Mouse (Mus musculus): ENCODE data around the gene Haao. TPM values are rescaled to one million over a fixed set of nuclear protein-coding genes. Genes with fewer than 3 reads are reported as not detected.

The Haao gene
- total RNA-seq (2022) = under 1 TPM in 1 of 4 experiments, not detected in 3; 0.56 TPM

DNA sequence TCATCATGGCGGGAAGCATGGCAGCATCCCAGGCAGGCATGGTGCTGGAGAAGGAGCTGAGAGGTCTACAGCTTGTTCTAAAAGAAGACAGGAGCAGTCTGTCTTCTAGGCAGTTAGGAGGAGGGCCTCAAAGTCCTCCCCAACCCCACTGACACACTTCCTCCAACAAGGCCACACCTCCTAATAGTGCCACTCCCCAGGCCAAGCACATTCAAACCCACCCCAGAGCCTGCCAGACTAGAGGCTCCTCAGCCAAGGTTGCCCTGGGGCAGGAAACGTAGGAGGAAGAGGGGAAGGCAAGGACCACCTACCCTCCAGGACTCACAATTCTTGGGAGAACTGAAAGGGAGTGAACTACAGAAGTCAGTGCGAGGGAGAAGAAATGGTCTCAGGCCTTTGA lies at the start of gene Haao:
Haao (minus strand) TSS at position 149 of the 400 bp plus-strand sequence.
- DNase-seq (ENCODE audit: low spot score) = no peak

DNA sequence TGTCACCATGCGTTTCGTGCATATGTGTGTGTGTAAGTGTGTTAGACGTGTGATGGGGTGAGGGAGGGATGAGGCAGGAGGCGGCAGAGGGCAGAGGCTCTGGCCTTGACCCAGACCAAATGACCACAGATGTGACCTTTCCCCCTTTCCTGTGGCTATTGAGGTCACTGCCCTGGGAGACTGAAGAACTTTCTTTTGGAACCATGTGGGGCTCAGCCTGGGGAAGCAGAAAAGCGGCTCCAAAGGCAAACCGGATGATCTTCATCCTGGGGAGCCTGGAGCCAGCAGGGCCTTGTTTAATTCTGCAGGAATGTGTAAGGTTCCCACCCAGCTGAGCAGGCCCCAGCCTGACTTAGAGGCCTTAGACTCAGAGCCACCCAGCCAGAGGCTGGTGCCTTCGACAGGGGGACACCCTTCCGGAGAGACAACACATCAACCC lies 49.6 kb upstream of the Haao start:
- DNase-seq (ENCODE audit: low spot score) = no peak

DNA sequence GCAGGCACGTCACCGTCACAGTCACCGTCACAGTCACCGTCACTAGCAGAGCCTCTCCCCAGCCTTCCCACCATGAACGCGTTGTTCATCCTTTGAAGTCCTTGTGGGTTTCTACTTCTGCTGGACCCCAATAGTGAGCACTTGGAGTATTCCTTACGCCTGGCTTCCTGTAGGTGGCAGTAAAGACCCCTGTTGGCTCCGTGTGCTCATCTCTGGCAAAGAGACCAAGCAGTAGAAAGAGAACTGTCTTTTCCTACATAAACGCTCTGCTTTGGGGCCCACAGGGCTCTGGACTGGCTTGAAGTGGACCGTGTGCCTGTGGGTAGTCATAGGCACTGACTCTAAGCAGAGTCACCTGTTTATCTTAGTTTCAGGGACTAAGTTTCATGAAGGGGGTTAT lies 49.0 kb upstream of the Haao start:
- DNase-seq (ENCODE audit: low spot score) = no peak

DNA sequence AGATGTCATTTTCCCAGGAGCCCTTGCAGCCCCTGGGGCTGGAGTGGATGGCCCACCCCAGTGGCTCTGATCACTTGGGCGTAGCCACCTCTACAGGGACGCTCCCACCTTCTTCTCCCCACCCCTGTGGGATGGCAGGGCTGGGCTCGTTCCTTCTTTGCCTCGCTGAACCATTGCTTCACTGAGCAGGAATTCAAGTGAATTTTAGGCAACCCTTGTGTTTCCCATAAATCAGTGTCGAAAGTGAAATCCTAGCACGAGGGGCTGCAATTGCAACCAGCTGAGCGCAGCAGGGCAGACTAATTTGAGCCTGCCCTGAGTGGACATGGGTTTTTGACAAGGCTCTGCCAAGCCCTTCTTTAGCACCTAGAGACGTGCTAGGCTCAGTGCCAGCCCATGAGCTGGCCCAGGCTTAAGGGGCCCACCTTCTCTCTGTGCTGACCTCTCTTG lies 47.6 kb upstream of the Haao start:
- peak; percentile 44 for DNase-seq (ENCODE audit: low spot score)

DNA sequence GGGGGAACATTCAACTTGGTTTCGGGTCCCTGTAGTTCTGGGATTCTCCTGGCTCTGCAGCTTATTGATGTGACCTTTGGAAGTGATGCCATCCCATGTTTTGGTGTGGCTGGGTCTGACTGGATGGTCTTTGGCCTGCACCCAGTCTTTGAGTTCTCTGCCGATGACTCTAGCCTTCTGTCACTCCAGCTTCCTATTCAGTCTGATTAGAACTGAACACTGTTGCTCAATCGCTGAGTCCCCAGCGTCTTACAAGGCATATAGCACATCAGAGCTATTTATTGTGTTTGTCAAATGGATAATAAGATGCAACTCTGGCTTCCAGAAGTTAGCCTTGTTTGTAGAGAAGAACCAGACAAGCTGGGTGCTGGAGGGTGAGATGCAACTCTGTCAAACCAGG lies 45.4 kb upstream of the Haao start:
- no peak for DNase-seq (ENCODE audit: low spot score)

DNA sequence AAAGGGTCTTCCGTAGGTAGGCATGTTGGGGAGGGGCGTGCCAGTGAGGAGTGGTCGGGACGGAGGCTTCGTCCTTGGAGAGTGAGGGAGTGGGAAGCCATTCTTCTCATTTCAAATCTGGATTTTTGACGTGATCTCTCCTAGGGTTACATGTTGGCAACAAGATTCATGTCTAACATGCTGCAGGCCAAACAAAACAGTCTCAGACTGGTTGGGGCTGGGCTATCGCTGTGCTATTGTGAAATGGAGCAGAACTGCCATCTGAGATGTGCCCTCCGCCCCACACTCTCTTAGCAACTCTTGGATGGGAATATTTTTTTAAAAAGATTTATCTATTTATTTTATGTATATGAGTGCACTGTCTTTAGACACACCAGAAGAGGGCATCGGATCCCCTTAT lies 44.1 kb upstream of the Haao start:
- DNase-seq (ENCODE audit: low spot score) = no peak

DNA sequence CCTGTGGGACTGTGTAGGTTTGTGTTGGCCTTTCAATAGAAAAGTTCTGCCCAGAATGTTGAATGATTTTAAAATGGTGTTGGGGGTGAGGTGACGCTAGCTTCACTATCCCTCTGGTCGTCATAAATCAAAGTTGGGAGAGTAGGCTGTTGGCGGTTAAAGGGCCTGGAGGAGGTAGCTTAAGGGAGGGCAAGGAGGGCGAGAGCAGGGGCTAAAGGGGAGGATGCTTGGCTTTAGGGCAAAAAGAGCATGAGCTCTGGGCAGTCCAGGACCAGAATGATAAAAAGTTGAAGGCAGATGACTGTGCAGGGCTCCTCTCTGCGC lies 42.6 kb upstream of the Haao start:
- no peak for DNase-seq (ENCODE audit: low spot score)

DNA sequence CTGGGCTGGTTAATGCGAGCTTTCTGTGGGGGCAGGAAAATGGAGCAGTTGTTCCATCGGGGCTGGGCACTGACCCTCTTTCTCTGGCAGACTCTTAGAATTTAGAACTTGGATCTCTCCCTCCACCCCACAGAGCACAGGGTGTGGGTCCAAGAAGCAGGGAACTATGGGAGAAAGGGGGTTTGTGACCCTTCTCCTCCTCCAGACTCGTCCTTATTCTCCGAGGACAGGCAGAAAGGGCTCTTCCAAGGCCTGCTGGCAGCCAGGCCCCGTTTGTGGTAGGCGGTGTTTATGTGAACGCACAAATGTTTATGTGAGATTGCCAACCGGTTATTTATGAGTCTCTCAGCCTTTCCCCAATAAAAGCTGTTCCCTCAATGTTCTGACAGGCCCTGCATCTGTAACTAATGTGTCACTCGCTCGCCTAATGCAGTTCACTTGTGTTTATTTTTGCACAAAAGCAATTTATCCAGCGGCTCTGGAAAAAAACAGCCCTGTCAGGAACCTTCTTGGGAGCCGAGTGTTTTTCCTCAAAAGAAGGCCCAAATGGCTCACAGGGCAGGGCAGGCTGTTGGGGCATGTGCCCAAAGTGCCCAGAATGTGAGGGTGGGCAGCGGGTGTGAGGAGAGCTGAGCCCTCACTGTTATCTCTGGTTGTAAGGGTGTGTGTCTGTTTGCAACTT lies 42.1 kb upstream of the Haao start:
- DNase-seq (ENCODE audit: low spot score) = no peak

DNA sequence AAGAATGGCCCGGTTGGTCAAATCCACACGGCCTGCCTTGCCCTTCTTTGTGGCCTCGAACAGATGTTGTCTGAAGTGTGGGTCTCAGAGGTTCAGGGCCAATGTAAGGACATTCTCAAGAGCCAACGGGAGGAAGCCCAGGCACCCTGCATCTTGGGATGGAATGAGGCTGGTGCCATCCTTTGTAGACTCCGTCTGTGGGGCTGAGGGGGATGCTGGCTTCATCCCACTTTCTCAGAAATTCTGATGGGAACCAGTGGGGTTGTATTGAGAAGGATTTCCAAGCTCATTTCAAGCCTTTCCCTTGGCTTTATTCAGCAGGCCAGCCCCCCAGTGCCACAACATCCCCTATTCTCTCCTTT lies 41.5 kb upstream of the Haao start:
- no peak for DNase-seq (ENCODE audit: low spot score)

DNA sequence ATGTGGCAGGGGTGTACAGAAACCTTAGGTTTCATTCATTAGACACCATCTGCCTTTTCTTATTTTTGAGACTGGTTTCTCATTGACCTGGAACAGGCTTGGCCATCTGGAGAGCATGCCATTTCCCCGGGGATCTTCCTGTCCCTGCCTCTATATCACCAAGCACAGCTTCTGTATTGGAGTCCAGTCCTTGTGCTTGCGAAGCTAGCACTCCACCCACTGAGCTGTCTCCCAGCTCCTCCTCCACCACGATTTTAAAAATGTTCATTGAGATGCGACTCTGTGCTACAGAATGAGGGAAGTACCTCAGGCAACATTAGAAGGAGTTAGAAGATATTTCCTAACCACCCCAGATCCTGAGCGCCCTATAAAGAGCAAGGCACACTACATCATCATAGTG lies 39.5 kb upstream of the Haao start:
- no peak for DNase-seq (ENCODE audit: low spot score)

DNA sequence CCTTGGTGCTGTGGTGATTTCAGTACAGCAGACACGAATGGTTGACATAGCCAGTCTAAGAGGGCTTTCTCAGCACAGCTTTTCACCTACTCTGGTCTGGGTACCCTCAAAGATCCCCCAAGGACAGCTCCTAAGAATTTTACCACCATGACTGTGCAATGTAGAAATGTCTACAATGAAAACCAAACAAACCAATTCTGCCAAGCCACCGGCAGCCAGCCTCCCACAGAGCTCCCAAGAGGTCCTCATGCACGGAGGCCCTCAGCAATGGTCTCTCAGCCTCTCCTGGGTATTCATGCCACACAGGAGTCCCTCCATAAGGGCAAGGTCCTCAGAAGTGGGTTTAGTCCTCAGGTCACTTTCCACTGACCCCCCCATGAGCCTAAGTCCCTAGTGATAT lies 38.6 kb upstream of the Haao start:
- no peak for DNase-seq (ENCODE audit: low spot score)

DNA sequence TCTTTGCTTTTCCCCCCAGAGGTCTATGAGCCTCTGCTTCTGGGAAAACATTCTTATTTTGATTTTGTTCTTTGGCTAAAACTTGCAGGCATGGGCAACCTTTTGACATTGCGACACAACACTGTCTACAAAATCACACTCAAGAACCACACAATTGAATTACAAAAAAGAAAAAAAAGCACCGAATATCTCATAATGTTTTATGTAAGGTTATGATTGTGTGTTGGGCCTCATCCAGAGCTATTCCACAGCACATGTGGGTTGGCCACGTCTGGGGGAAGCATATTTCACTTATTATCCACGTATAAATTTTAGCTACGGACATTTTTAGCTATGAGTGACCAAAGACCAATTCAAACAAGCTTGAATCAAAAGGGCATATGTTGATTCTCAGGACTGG lies 38.0 kb upstream of the Haao start:
- no peak for DNase-seq (ENCODE audit: low spot score)

DNA sequence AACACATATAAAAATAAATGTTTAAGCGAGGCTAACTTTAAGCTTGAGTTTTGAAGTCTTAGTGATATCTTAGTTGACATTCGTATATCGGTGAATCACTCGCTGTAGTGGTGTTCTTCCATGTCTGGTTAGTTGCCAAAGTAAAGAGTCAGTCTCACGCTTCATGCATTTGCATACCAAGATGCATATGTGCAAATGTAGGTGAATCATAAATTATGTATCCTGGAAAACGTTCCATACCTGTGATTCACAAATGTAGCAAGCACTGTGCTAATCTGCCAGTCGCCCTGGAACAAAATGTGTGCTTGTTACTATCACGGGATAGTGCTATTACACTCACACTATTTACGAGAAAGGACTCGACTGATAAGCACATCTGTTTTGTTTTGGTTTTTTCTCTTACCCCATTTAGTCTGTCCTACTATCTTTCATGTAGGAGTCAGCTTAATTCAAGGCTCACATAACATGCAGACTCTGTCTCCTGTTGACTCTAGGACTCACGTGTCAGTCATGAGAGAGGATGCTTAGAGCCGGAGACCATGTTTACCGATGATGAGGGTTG lies 37.3 kb upstream of the Haao start:
- no peak for DNase-seq (ENCODE audit: low spot score)

DNA sequence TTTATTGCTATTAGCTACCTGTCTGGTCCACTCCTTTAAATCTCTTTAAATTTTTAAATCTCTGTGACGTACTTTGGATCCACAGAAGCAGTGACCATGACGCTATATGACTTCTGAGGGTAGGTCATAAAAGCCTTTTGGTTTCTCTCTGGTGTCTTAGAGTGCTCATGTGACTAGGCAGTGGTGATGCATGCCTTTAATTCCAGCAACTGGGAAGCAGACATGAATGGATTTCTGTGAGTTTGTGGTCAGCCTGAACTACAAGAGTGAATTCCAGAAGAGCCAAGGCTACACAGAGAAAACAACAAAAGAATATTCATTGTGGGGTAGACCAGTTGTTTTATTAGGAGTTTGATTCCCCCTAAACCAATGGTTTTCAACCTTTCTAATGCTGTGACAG lies 35.0 kb upstream of the Haao start:
- DNase-seq (ENCODE audit: low spot score) = no peak

DNA sequence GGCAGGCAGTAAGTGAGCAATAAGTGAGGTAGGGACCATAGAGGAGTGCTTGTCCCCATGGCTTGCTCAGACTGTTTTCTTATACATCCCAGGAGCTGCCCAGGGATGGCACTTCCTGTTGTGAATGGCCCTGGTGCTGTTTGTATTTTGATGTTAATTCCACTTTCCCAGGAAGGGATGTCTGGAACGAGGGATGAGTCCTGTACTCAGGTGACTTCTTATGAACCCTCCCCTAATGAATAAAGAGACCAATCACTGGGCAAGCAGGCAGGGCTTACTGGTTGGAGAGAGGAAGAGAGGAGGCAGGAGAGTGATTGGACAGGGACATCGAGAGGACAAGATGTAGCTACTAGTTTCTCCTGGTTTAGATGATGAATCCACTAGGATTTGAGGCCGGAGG lies 33.3 kb upstream of the Haao start:
- DNase-seq (ENCODE audit: low spot score) = no peak

DNA sequence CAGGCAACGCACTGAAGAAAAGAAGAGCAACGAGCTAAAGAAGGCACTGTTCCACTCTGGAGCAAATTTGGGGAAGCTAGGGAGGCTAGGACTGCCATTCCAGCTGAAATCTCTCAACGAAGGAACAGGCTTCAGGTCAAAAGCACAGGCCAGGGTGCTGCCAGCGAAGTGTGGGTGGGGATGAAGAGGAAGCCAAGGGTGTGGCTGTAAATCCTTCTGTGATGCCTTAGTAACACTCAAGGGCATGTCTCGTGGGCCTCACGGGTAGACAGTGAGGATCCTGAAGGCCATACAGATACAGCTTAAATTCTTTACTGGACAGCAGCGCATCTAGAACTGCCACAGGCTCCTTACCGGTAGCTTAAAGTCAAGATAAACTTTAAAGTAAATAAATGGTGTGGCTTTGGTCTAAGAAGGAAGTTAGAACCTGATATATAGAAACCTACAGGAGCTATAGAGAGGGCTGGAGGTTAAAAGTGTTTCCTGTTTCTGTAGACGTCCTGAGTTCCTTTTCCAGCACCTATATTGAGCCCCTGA lies 32.5 kb upstream of the Haao start:
- DNase-seq (ENCODE audit: low spot score) = no peak

DNA sequence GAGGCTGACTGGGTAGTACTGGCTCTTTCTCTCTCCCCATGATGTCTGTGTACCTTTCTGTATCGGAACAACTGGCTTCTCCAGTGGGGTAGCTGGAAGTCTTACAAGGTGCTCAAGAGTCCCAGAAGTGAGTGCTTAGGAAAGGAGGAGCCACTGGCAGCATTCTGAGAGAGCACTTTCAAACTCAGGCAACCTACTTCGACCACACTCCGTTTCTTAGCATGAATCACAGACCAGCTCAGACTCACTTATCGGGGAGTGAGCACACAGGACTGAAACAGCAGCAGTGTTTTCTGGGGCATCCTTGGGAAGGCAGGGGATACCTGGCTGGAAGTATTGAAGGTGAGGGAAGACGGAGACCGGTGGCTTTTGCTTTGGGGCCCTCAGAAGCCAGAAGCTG lies 31.9 kb upstream of the Haao start:
- DNase-seq (ENCODE audit: low spot score) = no peak

DNA sequence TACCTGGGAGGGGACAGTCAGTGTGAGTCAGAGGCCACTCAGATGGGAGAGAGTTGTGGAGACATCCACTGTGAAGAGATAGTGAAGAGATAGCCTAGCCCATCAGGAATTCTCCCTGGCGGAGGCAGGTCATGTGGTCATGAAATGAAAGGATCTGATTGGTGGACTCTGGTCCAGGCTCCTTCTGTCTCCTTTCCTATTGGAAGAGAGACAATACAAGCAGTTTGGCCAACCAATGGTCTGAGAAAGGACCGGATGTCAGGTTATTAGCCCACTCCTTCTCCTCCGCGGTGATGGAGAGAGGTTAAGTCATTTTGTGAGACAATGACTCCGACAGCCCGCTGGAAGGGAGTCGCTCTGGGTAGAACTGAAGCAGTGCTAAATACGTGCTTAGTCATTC lies 26.8 kb upstream of the Haao start:
- DNase-seq (ENCODE audit: low spot score) = no peak

DNA sequence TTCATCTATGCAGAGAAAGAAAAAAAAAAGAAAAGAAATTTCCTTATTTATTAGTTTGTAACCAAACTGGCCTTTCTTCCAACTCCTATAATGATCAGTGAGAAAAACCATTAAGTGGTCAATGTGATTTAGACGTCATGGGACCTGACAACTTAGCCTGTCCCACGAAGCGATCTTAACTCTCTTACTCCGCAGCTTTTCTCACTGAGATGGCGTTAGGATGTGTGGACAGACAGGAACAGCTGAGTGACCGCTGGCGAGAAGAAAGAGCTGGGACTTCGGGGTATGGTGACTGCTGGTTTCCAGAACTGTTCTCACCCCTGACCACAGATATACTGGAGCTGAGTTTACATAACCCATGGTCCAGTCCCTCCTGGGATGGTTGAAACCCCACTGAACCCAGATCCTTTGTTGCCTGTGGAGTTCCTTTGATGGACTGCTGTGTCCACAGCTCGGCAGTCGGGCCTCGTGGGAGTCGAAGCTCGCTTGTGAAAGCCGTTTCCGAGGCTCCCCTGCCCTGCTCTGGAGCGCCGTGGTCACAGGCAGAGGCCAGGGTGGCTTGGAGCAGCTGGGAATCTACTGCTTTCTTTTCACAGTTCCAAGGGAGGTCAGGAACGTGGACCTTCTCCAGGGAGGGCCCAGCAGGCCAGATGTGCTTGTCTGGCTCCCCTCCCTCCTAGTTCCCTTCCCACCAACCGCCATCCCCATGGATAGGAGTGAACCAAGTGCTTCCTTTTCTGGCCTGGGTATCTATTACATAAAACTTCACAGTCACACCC lies 25.8 kb upstream of the Haao start:
- peak; percentile 81 for DNase-seq (ENCODE audit: low spot score)

DNA sequence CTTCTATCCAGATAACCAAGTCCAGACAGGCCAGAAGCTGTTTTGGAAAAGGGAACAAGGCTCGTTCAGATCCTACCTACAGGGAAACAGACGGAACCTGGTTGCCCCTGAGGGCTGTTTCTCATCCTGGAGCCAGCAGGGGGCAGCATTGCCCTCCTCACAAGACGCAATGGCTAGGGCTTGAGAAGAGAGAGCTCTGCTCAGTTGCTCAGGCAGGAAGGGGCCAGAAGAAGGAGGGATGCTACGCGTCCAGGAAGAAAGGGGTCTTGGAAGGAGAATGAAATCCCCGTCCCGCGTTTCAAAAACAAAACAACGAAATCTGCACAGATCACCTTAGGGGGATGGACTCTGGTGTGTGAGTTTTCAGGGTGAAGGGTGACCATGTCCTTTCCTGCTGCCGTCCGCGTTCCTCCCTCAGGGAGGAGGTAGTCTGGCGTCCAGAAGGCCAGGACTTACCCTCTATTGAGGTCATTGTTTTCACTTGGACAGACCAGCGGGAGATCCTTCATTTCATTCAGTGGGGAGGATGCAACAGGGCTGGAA lies 25.1 kb upstream of the Haao start:
- DNase-seq (ENCODE audit: low spot score) = peak; percentile 83

DNA sequence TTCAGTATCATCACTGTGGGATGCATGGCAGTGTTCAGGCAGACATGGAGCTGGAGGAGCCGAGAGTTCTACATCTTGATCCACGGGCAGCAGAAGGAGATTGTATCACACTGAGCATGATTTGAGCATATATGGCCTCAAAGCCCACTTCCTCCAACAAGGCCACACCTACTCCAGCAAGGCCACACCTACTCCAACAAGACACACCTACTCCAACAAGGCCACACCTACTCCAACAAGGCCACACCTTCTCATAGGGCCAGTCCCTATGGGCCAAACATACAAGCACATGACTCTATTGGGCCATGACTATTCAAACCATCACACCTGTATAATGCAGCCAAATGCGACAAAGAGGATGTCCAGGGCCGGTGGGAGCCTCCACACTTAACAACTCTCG lies 23.6 kb upstream of the Haao start:
- no peak for DNase-seq (ENCODE audit: low spot score)

DNA sequence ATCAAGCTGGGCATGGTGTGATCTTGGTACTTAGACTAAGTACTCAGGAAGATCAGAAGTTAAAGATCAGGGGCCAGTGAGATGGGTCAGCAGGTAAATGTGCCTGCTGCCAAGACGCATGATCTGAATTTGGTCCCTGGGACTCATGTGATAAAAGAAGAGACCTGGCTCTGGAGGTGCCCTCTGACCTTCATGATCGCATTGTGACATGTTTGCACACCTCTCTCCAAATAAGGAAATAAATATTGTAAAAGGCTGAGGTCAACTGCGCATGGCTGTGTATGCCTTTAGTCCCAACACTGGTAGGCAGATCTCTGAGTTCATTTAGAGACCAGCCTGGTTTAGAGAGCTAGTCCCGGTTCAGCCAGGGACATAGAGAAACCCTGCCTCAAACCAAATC lies 22.6 kb upstream of the Haao start:
- no peak for DNase-seq (ENCODE audit: low spot score)

DNA sequence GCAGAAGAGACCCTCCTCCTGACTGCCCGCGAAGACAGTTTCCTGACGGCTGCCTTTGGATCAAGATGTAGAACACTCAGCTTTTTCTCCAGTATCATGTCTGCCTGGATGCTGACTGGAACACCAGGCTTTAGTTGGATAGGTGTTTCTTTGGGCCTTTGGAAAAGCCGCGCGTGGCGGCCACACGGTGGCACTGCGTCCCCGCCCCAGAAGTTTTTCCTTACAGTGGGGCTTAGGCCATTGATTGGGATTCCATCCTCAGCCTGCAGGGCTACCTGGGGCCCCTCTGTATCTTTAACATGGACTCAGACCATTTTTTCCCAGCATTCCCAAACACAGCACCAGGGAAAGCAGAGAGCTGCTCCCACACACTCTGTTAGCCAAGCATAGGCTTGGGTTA lies 18.8 kb upstream of the Haao start:
- DNase-seq (ENCODE audit: low spot score) = no peak
